Mouse (Mus musculus): ENCODE data around the gene Rab25. TPM values are rescaled to one million over a fixed set of nuclear protein-coding genes. Genes with fewer than 3 reads are reported as not detected.
A peak's percentile ranks its signal among the peaks of the same experiment; 100 is the strongest.

The Rab25 gene
- total and polyA plus RNA-seq, 3 experiments: 0.96 to 1.9 TPM; not detected in 1

- TF ChIP-seq TAL1 (IDR thresholded peaks at IDR 0.05; ENCODE audit: low read length) (peak; percentile 28), GATA1 (IDR thresholded peaks at IDR 0.05; ENCODE audit: low read depth, low read length) (peak; percentile 65), TCF12 (IDR thresholded peaks at IDR 0.05; ENCODE audit: low read depth, low read length) (0 out of 2 replicates have a peak, but pooled peaks have one; percentile 28), TBP (IDR thresholded peaks at IDR 0.05; ENCODE audit: low read depth, low read length) (no peak), BHLHE40 (IDR thresholded peaks at IDR 0.05; ENCODE audit: borderline replicate concordance, low read depth, low read length) (no peak), UBTF (IDR thresholded peaks at IDR 0.05; ENCODE audit: borderline replicate concordance, insufficient read depth, low read depth, low read length) (no peak), MEF2A (IDR thresholded peaks at IDR 0.05; ENCODE audit: extremely low read depth, insufficient replicate concordance, low read depth, low read length, poor library complexity, severe bottlenecking) (no peak), RCOR1 (IDR thresholded peaks at IDR 0.05; ENCODE audit: low read depth, low read length) (peak; percentile 75), ZNF384 (IDR thresholded peaks at IDR 0.05; ENCODE audit: low read depth, low read length) (no peak), EP300 (IDR thresholded peaks at IDR 0.05; ENCODE audit: low read depth in 1 of 2, low read length in 2 of 2) (peak in 1 of 2 experiments; percentile 22; a peak in 1 of 4 replicates)
- DNase-seq (ENCODE audit: low read depth, low spot score): peak; percentile 69
- Histone ChIP-seq H3K4me1 (ENCODE audit: control insufficient read depth in 1 of 2, insufficient read depth in 2 of 2, low read length in 2 of 2) (peaks cover 4 to 6% of the 10 kb centered on the region in 2 experiments), H3K79me2 (ENCODE audit: control insufficient read depth, insufficient read depth, low read length, poor library complexity) (peaks cover 24% of the 10 kb centered on the region), H3K36me3 (ENCODE audit: control insufficient read depth in 1 of 2, insufficient read depth in 2 of 2, low read length in 2 of 2) (peaks cover 0 to 9% of the 10 kb centered on the region in 2 experiments; a peak in 3 of 4 replicates), H3K27me3 (ENCODE audit: control insufficient read depth in 1 of 2, insufficient read depth in 2 of 2, low read length in 2 of 2) (no peaks in the 10 kb centered on the region), H3K27ac (ENCODE audit: control insufficient read depth, low read depth, low read length) (peak overlapping the region; percentile 69), H3K9ac (ENCODE audit: control insufficient read depth, low read depth, low read length, poor library complexity, severe bottlenecking) (peak overlapping the region; percentile 83), H3K9me3 (replicated peaks; ENCODE audit: insufficient read depth, low read length) (no peaks in the 10 kb centered on the region), H3K4me3 (ENCODE audit: control insufficient read depth in 1 of 2, insufficient read depth in 1 of 2, low read depth in 2 of 2, low read length in 2 of 2) (peak overlapping the region; percentile 53 to 82)
Measured at GRCm38 (mm10) chr3:88552082-88552645, 4.1 kb upstream of the Rab25 start.

- TF ChIP-seq JUND (IDR thresholded peaks at IDR 0.05; ENCODE audit: low read depth, low read length) (no peak), USF1 (IDR thresholded peaks at IDR 0.05; ENCODE audit: low read depth, low read length) (no peak), ZNF384 (IDR thresholded peaks at IDR 0.05; ENCODE audit: low read depth, low read length) (no peak), UBTF (IDR thresholded peaks at IDR 0.05; ENCODE audit: borderline replicate concordance, insufficient read depth, low read depth, low read length) (no peak), MAFK (IDR thresholded peaks at IDR 0.05; ENCODE audit: borderline replicate concordance, low read depth, low read length) (no peak), GATA1 (IDR thresholded peaks at IDR 0.05; ENCODE audit: low read depth, low read length) (no peak), HCFC1 (IDR thresholded peaks at IDR 0.05; ENCODE audit: low read depth, low read length) (no peak), GABPA (IDR thresholded peaks at IDR 0.05; ENCODE audit: low read depth, low read length) (no peak), MXI1 (IDR thresholded peaks at IDR 0.05; ENCODE audit: low read depth, low read length) (no peak), SMC3 (IDR thresholded peaks at IDR 0.05; ENCODE audit: low read depth, low read length) (no peak), POLR2AphosphoS2 (IDR thresholded peaks at IDR 0.05; ENCODE audit: low read length) (no peak), ELF1 (IDR thresholded peaks at IDR 0.05; ENCODE audit: low read depth, low read length) (no peak), TAL1 (IDR thresholded peaks at IDR 0.05; ENCODE audit: low read length) (no peak), BHLHE40 (IDR thresholded peaks at IDR 0.05; ENCODE audit: borderline replicate concordance, low read depth, low read length) (no peak)
- no peak for DNase-seq (ENCODE audit: low read depth, low spot score)
- no peaks in the 10 kb centered on the region for H3K9me3 ChIP-seq (replicated peaks; ENCODE audit: insufficient read depth, low read length)
- H3K4me1 ChIP-seq (ENCODE audit: control insufficient read depth in 1 of 2, insufficient read depth in 2 of 2, low read length in 2 of 2): peaks cover 10 to 12% of the 10 kb centered on the region in 2 experiments
- H3K9ac ChIP-seq (ENCODE audit: control insufficient read depth, low read depth, low read length, poor library complexity, severe bottlenecking): peak overlapping the region; percentile 83
- no peaks in the 10 kb centered on the region for H3K27me3 ChIP-seq (ENCODE audit: control insufficient read depth in 1 of 2, insufficient read depth in 2 of 2, low read length in 2 of 2)
- H3K4me3 ChIP-seq (ENCODE audit: control insufficient read depth in 1 of 2, insufficient read depth in 1 of 2, low read depth in 2 of 2, low read length in 2 of 2): peak overlapping the region; percentile 53 to 82
- H3K27ac ChIP-seq (ENCODE audit: control insufficient read depth, low read depth, low read length): peak overlapping the region; percentile 2; the same call in 1 of the 2 replicates
- peaks cover 24% of the 10 kb centered on the region for H3K79me2 ChIP-seq (ENCODE audit: control insufficient read depth, insufficient read depth, low read length, poor library complexity)
- H3K36me3 ChIP-seq (ENCODE audit: control insufficient read depth in 1 of 2, insufficient read depth in 2 of 2, low read length in 2 of 2): peaks cover 0 to 11% of the 10 kb centered on the region in 2 experiments; a peak in 2 of 4 replicates
Measured at GRCm38 (mm10) chr3:88551586-88551985, 3.5 kb upstream of the Rab25 start.
